Mouse (Mus musculus) adrenal gland, postnatal 14 days (tissue): ENCODE measurements around the gene Zfp729a. TPM values are rescaled to one million over a fixed set of nuclear protein-coding genes. Genes with fewer than 3 reads are reported as not detected.
"Not testable (repeated sequence)": the region's sequence is repeated elsewhere in the genome, so short reads cannot be mapped to it uniquely, and the experiment has no call there.

Experiments used
- DNase-seq: peaks from one replicate; pipeline ENCODE4 v3.0.0; 2021; ENCODE audit warnings: mixed read lengths
- long read RNA-seq, 2 experiments: library from polyadenylated mRNA; stranded (forward); transcript quantifications; one replicate each; pipeline ENCODE4 v2.0.0; 2021
- total RNA-seq: library from RNA; stranded (reverse); gene quantifications from 2 replicates; pipeline ENCODE4 v1.2.3, GENCODE M21; 2021

Zfp729a gene
- total RNA-seq = 6.0 and 6.9 TPM in 2 replicates
- long read RNA-seq, experiment 1, full-length matches to known transcripts = 1 of 1 reads
- long read RNA-seq, experiment 1, partial matches to known transcripts = 0 of 1 reads
- long read RNA-seq, experiment 1, other reads (novel, unspliced or antisense) = 0 of 1 reads
- long read RNA-seq, experiment 2, full-length matches to known transcripts = 2 of 4 reads
- long read RNA-seq, experiment 2, partial matches to known transcripts = 0 of 4 reads
- long read RNA-seq, experiment 2, other reads (novel, unspliced or antisense) = 2 of 4 reads

DNA sequence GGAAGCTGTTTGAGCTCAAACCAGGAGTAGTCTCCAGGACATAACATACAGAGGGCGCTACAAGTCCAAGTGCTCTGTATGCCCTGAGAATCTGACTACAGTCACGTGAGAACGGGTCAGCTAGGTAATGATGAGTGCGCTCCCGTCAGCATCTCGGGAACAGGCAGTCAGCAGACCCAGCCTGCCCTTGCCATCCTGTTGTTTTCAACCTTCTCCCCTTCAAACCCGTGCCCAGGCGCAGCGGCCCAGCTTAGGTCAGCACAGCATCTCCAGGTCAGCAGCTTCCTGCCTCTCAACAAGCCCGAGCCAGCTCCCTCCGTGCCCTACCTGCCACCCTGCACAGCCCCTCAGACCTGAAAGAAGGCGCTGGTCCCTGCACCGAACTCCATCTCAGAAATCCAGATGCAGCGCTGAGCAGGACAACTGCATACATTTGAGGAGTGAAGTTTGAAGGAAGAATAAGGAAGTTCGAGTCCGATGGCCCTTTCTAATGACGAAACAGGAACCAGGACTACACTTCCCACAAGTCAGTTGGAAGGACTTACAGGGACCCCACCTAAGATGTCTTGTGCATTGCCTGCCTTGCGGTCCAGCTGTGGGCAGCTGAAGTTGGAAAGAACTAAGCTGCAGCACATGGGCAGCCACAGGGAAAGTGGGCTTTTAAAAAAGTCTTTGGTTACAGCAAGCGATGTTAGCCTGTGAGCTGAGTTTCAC is at the start of gene Zfp729a, which contains the start of gene Gm49345:
Gene Zfp729a, minus strand, starts transcription at position 498 of the 714 bp plus-strand sequence.
Gene Gm49345, minus strand, starts transcription at position 476 of the 714 bp plus-strand sequence.
- DNase-seq = peak; percentile 91

DNA sequence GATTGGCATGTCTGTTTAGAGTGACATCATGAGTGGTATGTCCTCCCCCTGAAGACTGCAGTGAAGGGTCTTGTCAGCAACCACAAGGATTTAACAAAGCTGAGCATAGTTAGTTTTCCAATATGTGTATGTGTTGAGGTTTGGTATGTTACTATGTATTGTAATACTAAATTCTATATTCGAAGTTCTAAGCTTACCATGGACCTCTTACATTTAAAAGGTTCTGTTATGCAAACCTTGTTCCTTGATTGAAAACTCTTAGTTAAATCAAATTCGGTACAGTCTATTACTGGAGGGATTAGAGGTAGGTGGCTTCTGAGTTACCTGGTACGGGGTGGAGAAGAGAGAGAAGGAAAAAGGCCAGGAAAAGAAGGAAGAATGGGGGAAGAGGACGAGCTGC is 49.4 kb upstream of the Zfp729a start, which contains the start of gene Zfp738:
Gene Zfp738, minus strand, starts transcription at position 101 of the 400 bp plus-strand sequence.
- no peak for DNase-seq

DNA sequence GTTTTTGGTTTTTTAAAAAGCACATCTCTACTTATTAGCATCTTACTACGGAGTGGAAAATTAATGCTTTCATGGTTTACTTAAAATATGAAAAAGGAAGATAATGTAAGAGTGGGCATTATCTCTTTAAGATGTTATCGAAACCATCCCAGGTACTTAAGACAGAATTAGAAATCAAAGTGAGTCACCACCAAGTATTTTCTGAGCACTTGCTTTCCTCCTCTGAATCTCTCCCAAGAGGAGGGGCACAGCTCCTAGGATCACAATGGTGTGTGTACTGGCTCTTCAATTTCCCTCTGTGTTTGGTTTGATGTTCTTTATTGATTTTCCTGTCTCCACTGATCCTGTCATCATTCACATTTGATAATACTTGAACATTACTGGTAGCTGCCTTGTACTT is 46.2 kb upstream of the Zfp729a start:
- DNase-seq = not testable (repeated sequence)

DNA sequence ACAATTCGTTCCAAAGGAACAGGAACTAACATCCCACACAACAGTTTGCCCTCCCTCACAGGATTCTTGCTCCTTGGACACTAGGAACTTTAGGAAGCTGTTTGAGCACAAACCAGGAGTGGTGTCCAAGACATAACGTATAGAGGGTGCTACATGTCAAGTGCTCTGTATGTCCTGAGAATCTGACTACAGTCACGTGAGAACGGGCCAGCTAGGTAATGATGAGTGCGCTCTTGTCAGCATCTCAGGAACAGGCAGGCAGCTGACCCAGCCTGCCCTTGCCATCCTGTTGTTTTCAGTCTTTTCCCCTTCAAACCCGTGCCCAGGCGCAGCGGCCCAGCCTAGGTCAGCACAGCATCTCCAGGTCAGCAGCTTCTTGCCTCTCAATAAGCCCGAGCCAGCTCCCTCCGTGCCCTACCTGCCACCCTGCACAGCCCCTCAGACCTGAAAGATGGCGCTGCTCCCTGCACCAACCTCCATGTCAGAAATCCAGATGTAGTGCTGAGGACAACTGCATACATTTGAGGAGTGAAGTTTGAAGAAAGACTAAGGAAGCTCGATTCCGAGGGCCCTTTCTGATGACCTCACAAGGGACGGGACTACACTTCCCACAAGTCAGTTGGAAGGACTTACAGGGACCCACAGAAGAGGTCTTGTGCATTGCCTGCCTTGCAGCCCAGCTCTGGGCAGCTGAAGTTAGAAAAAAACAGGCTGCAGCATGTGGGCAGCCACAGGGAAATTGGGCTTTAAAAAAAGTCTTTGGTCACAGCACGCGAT is 45.6 kb upstream of the Zfp729a start:
- DNase-seq = peak; percentile 89

DNA sequence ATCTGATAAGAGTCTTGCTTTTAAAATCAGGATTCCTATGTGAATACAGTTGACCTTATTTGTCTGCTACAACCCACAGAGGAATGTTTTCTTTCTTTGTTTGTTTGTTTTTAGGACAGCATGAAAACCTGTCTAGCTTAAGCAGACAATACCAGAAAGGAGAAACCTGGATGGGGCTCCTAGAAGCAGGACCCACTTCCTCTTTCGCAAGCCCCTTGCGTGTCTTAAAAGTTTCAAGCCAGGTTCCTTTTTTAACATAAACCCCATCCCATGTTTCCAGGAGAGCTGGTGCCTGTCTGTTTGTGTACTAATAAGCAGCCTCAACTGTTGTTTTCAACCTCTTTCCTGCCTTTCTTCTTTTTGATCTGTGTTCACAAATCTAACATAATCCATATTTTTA is 37.3 kb upstream of the Zfp729a start:
- no peak for DNase-seq

DNA sequence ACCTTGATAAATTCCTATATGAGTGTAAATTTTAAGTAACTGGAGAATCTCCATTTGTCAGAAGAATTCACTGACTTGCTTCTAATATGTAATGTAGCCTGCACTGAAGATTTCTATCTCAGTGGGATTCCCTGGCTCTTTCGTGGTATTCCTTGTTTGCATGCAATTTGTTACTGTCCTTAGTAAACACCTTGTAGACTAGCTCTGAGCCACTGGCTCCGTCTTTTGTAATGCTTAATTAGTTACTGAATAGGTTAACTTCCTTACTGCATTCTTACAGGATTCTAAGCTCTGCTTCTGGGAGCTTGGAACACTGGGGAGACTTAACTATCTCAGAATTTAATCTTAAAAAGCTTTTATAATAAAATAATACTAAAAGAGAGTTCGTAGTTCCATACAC is 14.9 kb upstream of the Zfp729a start:
- no peak for DNase-seq

DNA sequence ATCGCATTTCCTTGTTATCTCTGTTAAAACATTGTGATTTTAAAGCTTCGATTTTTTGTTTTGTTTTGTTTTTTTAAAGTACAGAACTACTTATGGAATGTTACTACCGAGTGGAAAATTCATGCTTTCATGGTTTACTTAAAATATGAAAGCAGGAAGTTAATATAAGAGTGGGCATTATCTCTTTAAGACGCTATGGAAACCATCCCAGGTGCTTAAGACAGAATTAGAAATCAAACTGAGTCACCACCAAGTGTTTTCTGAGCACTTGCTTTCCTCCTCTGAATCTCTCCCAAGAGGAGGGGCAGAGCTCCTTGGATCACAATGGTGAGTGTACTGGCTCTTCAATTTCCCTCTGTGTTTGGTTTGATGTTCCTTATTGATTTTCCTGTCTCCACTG is 27.5 kb downstream of the Zfp729a start:
- DNase-seq = no peak

DNA sequence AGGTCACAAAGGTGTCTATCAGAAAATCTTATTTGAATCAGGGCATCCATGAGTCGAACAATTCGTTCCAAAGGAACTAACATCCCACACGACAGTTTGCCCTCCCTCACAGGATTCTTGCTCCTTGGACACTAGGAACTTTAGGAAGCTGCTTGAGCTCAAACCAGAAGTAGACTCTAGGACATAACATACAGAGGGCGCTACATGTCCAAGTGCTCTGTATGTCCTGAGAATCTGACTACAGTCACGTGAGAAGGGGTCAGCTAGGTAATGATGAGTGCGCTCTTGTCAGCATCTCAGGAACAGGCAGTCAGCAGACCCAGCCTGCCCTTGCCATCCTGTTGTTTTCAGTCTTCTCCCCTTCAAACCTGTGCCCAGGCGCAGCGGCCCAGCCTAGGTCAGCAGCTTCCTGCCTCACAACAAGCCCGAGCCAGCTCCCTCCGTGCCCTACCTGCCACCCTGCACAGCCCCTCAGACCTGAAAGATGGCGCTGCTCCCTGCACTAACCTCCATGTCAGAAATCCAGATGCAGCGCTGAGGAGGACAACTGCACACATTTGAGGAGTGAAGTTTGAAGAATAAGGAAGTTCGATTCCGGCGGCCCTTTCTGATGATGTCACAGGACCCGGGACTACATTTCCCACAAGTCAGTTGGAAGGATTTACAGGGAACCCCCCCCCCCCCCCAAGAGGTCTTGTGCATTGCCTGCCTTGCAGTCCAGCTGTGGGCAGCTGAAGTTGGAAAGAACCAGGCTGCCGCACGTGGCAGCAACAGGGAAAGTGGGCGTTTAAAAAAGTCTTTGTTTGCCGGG is 28.3 kb downstream of the Zfp729a start, which contains the start of gene Zfp729b:
Gene Zfp729b, minus strand, starts transcription at position 642 of the 811 bp plus-strand sequence.
- peak; percentile 93 for DNase-seq

DNA sequence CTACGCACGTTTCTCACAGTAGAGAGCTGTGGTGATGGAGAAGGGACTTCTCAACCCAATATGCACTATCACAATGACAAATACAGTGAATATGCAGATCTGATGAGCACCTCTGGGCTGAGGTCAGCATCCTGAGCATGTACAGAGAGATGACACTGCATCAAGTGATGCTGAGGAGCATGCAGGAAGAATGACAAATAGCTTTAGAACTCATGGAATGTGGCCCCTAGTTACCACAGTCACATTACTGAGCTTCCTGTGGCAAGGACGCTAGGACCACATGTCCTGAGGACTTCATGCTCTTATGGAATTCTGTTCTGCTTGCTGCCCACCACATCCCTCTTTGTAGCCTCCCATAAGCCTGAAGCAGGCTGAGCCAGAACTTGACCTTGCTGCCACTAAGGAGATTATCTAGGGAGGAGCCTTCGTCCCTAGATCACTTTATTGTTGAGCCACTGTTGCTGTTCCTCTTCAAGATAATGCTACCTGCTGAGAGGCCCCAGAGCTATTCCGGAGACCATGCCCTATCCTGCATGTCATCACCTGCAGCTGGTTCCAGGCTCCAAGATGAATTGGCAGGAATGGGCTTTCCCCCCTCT is 64.9 kb downstream of the Zfp729a start:
- DNase-seq = no peak

Other genes starting within 250 kb of the Zfp729a start
- 3.5 and 5.0 TPM in 2 replicates for gene Zfp429, start 238.0 kb downstream of the Zfp729a start, total RNA-seq
- gene Zfp459, start 216.4 kb downstream of the Zfp729a start, total RNA-seq = 0.71 TPM in 1 of 2 replicates, not detected in the other
- 13.5 and 14.5 TPM in 2 replicates for gene Zfp874a, start 186.2 kb downstream of the Zfp729a start, total RNA-seq
- 14.7 and 18.2 TPM in 2 replicates for gene Zfp874b, start 153.5 kb downstream of the Zfp729a start, total RNA-seq
- 5.6 and 6.7 TPM in 2 replicates for gene Zfp58, start 137.2 kb downstream of the Zfp729a start, total RNA-seq
- 0.33 TPM in 1 of 2 replicates, not detected in the other for gene Gm26965, start 111.6 kb downstream of the Zfp729a start, total RNA-seq
- 15.6 and 23.4 TPM in 2 replicates for gene Zfp87, start 111.6 kb downstream of the Zfp729a start, total RNA-seq
- 7.6 and 7.8 TPM in 2 replicates for gene Zfp748, start 84.0 kb downstream of the Zfp729a start, total RNA-seq
- 6.3 and 6.6 TPM in 2 replicates for gene Zfp729b, start 28.1 kb downstream of the Zfp729a start, total RNA-seq
- 1.3 and 2.3 TPM in 2 replicates for gene Gm49345, start within 50 bp of the Zfp729a start, total RNA-seq
- gene Zfp738, start 49.3 kb upstream of the Zfp729a start, total RNA-seq = 8.4 and 11.7 TPM in 2 replicates
- 8.1 and 14.6 TPM in 2 replicates for gene Zfp65, start 91.4 kb upstream of the Zfp729a start, total RNA-seq
- gene Zfp85, start 117.4 kb upstream of the Zfp729a start, total RNA-seq = 4.0 and 4.8 TPM in 2 replicates
- gene Zfp493, start 141.9 kb upstream of the Zfp729a start, total RNA-seq = 2.3 and 2.9 TPM in 2 replicates
- 3.4 and 4.7 TPM in 2 replicates for gene Zfp273, start 175.9 kb upstream of the Zfp729a start, total RNA-seq
- 1.5 and 2.7 TPM in 2 replicates for gene Gm10037, start 193.3 kb upstream of the Zfp729a start, total RNA-seq
- gene BC048507, start 225.5 kb upstream of the Zfp729a start, total RNA-seq = not detected in 2 replicates